Mouse (Mus musculus): ENCODE results near the gene Elof1. TPM values are rescaled to one million over a fixed set of nuclear protein-coding genes. Genes with fewer than 3 reads are reported as not detected.
"Not testable (repeated sequence)": the region's sequence is repeated elsewhere in the genome, so short reads cannot be mapped to it uniquely, and the experiment has no call there.

Elof1 gene
- polyA plus RNA-seq, 1 experiment, result 54.1 TPM

DNA sequence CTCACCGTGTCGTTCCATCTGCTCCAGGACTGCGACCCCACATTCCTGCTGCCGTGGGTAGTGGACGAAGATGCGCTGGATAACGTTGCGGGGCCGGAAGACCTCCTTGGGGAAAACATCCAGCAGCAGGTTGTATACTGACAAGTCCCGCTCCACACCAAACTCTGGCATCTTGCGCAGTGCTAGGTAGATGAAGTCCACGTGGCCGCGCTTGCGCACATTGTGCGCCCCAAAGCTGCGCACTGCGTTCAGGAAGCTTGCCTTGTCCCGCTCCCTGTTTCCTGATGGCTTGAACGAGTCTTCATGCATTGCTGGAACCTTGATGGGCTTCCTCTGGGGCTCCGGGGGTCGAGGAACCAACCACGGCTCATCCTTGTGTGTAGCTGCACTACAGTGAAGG, 40.7 kb downstream of the Elof1 start:
- no peak for TF ChIP-seq CTCF (IDR thresholded peaks at IDR 0.05; ENCODE audit: control insufficient read depth, insufficient read depth, low read length)
- no peak for TF ChIP-seq POLR2A (IDR thresholded peaks at IDR 0.05; ENCODE audit: borderline replicate concordance, control insufficient read depth, low read depth, low read length)
- H3K4me1 ChIP-seq (ENCODE audit: control insufficient read depth, insufficient read depth, low read length), result no peaks in the 10 kb centered on the region
- no peak overlapping the region for H3K4me3 ChIP-seq (replicated peaks; ENCODE audit: control insufficient read depth, low read depth, low read length)
- H3K27ac ChIP-seq (ENCODE audit: control insufficient read depth, insufficient read depth, low read depth, low read length, poor library complexity), result no peak overlapping the region
- WGBS, result 92% methylated on average over 23 of the region's 23 CpGs

DNA sequence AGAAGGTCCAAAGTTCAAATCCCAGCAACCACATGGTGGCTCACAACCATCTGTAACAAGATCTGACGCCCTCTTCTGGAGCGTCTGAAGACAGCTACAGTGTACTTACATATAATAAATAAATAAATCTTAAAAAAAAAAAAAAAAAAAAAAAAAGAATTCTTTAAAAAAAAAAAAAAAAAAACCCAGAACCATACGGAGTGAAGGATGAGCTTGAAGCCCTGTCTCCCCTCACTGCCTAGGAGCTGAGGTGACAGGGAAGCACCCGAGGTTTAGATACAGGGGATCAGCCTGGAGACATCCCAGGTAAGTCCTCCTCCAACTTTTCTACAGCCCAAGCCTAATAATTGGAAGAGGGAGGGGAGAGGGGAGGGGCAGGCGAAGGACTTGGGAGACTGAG, 41.2 kb downstream of the Elof1 start:
- H3K27ac ChIP-seq (ENCODE audit: control insufficient read depth, insufficient read depth, low read depth, low read length, poor library complexity); H3K4me1 ChIP-seq (ENCODE audit: control insufficient read depth, insufficient read depth, low read length); H3K4me3 ChIP-seq (replicated peaks; ENCODE audit: control insufficient read depth, low read depth, low read length): not testable (repeated sequence)
- WGBS, result 78% methylated on average over 5 of the region's 5 CpGs

DNA sequence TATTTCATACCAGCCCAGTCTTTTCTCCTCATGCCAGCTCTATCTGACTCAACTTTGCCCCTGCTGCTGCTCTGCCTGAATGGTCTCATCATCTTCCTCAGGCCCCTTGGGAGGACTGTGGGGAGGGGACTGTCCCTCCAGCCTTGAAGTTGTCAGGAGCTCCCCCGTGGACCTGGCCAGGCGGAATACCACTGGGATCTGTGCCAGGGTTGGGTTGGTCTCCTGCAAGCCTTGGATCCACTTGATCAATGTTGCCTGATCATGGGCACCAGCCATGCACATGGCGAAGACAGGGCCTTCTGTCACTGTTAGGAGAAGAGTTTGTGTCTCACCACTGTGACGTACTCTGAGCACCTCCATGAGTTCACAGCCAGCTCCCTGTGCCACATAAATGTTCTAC, 44.7 kb downstream of the Elof1 start:
- no peak overlapping the region for H3K27ac ChIP-seq (ENCODE audit: control insufficient read depth, insufficient read depth, low read depth, low read length, poor library complexity)
- H3K4me3 ChIP-seq (replicated peaks; ENCODE audit: control insufficient read depth, low read depth, low read length), result no peak overlapping the region
- TF ChIP-seq CTCF (IDR thresholded peaks at IDR 0.05; ENCODE audit: control insufficient read depth, insufficient read depth, low read length) (no peak), POLR2A (IDR thresholded peaks at IDR 0.05; ENCODE audit: borderline replicate concordance, control insufficient read depth, low read depth, low read length) (no peak)
- no peaks in the 10 kb centered on the region; the same call in none of the 2 replicates for H3K4me1 ChIP-seq (ENCODE audit: control insufficient read depth, insufficient read depth, low read length)
- WGBS, result 84% methylated on average over 4 of the region's 4 CpGs

DNA sequence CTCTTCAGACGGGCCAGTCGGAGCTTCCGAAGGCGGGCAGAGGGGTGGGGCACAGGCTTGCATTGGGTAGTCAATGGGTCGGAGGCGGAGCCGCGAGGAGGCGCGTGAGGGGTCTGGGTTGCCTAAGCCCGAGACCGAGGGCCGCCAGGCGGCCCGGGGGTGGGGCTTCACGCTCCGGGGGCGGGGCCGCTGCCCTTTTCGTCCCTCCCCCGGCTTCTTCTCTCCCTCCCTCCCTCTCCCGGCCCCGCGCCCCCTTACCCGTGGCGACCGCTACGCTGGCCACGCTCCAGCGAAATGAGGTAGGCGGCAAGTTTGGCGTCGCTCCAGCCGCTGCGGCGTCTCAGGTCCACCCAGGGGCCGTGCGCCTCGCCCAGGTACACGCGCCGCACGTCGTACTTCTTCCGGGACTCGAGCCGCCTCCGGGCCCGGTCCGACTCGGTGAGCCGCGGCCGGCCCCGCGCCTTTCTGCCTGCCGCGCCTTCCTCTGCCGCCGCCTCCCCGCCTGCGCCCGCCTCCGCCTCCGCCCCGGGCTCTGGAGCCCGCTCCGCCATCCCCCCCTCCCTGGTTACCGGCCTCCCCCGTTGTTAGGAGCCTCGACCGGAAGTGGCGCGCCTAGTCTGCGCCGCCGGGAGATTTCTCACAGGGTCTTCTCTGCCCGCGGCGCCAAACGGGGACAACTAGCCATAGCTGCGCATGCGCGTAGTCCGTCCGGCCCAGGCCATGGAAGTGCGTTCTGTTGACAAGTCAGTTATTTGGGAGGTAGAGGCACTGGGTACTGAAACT, 46.0 kb downstream of the Elof1 start, which contains the start of the genes Gm49318 and Zfp653:
Gm49318 (minus strand) TSS at position 469 of the 783 bp plus-strand sequence.
Zfp653 (minus strand) TSS at position 586 of the 783 bp plus-strand sequence.
- peak within 1 kb of the TSS; percentile 92 for H3K4me3 ChIP-seq (replicated peaks; ENCODE audit: control insufficient read depth, low read depth, low read length)
- no peaks in the 10 kb centered on the region; the same call in none of the 2 replicates for H3K4me1 ChIP-seq (ENCODE audit: control insufficient read depth, insufficient read depth, low read length)
- peak within 1 kb of the TSS; percentile 96 for H3K27ac ChIP-seq (ENCODE audit: control insufficient read depth, insufficient read depth, low read depth, low read length, poor library complexity)
- no peak for TF ChIP-seq CTCF (IDR thresholded peaks at IDR 0.05; ENCODE audit: control insufficient read depth, insufficient read depth, low read length)
- peak; percentile 10; the same call in 1 of the 2 replicates for TF ChIP-seq POLR2A (IDR thresholded peaks at IDR 0.05; ENCODE audit: borderline replicate concordance, control insufficient read depth, low read depth, low read length)
- under 1% methylated on average over 75 of the region's 87 CpGs for WGBS

DNA sequence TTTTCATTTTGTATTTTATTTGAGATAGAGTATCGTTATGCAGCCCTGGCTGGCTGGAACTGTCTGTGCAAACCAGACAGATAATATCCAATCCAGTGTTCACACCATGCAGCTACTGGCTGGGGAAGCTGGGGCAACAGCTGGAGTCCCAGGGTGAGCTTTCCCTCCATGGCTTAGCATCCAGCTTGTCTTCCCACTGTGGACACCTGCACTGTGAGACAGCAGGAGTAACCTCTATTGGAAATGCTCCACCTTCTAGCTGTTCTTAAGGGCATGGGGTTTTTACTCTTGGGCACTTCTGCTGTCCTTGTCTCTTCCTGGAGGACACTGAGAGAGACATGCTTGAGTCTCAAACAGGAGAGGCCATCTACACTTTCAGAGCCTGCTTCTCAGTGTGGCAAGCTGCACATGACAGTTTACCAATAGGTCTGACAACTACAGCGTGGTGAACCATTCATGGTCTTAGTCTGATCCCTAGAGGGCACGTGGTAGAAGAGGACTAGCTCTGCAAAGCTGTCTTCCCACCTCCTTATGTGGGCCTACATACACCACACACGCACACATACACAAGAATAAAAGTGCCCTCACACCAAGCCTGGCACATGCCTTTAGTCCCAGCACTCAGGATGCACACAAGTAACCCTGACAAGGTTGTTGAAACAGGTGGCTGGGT, 47.0 kb downstream of the Elof1 start:
- Histone ChIP-seq H3K4me3 (replicated peaks; ENCODE audit: control insufficient read depth, low read depth, low read length) (peak overlapping the region; percentile 92), H3K4me1 (ENCODE audit: control insufficient read depth, insufficient read depth, low read length) (no peaks in the 10 kb centered on the region; the same call in none of the 2 replicates), H3K27ac (ENCODE audit: control insufficient read depth, insufficient read depth, low read depth, low read length, poor library complexity) (peak overlapping the region; percentile 96; the same call in 1 of the 2 replicates)
- no peak for TF ChIP-seq POLR2A (IDR thresholded peaks at IDR 0.05; ENCODE audit: borderline replicate concordance, control insufficient read depth, low read depth, low read length)
- no peak for TF ChIP-seq CTCF (IDR thresholded peaks at IDR 0.05; ENCODE audit: control insufficient read depth, insufficient read depth, low read length)
- WGBS, result 56% methylated on average over 4 of the region's 4 CpGs

DNA sequence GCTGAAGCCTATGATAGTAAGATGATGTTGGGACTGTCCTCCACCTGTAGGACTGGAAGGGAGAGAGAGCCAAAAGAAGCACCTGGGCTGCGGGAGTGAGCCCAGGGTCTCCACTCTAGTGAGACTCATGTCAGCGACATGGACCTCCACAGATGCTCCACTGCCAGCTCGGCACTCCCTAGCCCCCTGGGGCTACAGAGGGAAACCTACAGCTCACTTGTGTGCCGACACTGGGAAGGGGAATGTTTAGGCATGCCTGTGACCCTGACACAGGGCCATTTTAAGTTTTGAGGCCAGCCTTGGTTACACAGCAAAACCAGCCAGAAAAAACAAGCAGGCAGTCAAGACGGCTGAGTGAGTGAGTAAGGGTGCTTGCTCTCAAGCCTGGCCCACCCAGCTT, 49.8 kb downstream of the Elof1 start:
- no peak for TF ChIP-seq CTCF (IDR thresholded peaks at IDR 0.05; ENCODE audit: control insufficient read depth, insufficient read depth, low read length)
- TF ChIP-seq POLR2A (IDR thresholded peaks at IDR 0.05; ENCODE audit: borderline replicate concordance, control insufficient read depth, low read depth, low read length), result no peak
- WGBS, result 89% methylated on average over 5 of the region's 5 CpGs

DNA sequence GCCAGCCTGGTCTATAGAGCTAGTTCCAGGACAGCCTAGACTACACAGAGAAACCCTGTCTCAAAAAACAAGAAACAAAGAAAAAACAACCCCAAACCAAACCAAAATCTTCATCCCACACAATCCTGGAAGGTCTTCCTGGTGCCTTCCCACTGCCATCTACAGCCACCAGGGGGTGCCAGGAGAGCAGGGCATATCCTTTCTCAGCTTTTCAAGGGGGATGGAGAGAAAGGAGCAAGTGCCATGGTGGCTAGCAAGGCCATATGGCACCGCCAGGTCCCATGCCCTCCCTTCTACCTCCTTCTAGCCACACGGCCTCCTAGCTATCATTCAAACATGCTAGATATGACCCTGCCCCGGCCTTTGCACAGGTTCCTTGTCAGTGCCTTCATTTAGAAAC, 50.5 kb downstream of the Elof1 start:
- 71% methylated on average over 3 of the region's 3 CpGs for WGBS
- Histone ChIP-seq H3K4me1 (ENCODE audit: control insufficient read depth, insufficient read depth, low read length) (no peaks in the 10 kb centered on the region; the same call in none of the 2 replicates), H3K27ac (ENCODE audit: control insufficient read depth, insufficient read depth, low read depth, low read length, poor library complexity) (no peak overlapping the region), H3K4me3 (replicated peaks; ENCODE audit: control insufficient read depth, low read depth, low read length) (no peak overlapping the region)
- TF ChIP-seq CTCF (IDR thresholded peaks at IDR 0.05; ENCODE audit: control insufficient read depth, insufficient read depth, low read length) (peak; percentile 91), POLR2A (IDR thresholded peaks at IDR 0.05; ENCODE audit: borderline replicate concordance, control insufficient read depth, low read depth, low read length) (no peak)

More for the DNA sequence above, 49.8 kb downstream of the Elof1 start:
- Histone ChIP-seq H3K4me1 (ENCODE audit: control insufficient read depth, insufficient read depth, low read length) (no peaks in the 10 kb centered on the region; the same call in none of the 2 replicates), H3K4me3 (replicated peaks; ENCODE audit: control insufficient read depth, low read depth, low read length) (no peak overlapping the region), H3K27ac (ENCODE audit: control insufficient read depth, insufficient read depth, low read depth, low read length, poor library complexity) (no peak overlapping the region)

DNA sequence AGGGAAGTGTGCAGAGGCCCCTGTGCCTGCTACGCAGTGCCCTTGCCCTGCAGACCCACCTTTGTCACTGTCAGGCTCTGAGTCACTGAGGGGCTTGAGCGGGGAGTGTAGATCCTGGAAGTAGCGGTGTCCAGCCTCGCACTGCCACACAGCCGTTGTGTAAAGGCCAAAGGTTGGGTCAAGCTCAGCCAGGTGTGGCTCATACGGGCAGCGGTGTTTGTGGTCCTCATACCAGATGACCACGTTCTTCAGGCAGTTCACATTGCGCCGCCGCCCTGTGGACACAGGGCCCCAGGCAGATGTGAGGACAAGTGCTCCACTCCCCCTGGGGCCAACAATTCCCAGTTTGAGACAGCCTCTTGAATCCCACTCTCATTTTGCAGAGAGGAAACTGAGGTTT, 51.3 kb downstream of the Elof1 start:
- TF ChIP-seq CTCF (IDR thresholded peaks at IDR 0.05; ENCODE audit: control insufficient read depth, insufficient read depth, low read length), result no peak
- no peak for TF ChIP-seq POLR2A (IDR thresholded peaks at IDR 0.05; ENCODE audit: borderline replicate concordance, control insufficient read depth, low read depth, low read length)
- 94% methylated on average over 11 of the region's 11 CpGs for WGBS
- Histone ChIP-seq H3K27ac (ENCODE audit: control insufficient read depth, insufficient read depth, low read depth, low read length, poor library complexity) (no peak overlapping the region), H3K4me3 (replicated peaks; ENCODE audit: control insufficient read depth, low read depth, low read length) (no peak overlapping the region), H3K4me1 (ENCODE audit: control insufficient read depth, insufficient read depth, low read length) (no peaks in the 10 kb centered on the region; the same call in none of the 2 replicates)

All from bone marrow, adult 2 months (tissue).